In the genomic region with DNA sequence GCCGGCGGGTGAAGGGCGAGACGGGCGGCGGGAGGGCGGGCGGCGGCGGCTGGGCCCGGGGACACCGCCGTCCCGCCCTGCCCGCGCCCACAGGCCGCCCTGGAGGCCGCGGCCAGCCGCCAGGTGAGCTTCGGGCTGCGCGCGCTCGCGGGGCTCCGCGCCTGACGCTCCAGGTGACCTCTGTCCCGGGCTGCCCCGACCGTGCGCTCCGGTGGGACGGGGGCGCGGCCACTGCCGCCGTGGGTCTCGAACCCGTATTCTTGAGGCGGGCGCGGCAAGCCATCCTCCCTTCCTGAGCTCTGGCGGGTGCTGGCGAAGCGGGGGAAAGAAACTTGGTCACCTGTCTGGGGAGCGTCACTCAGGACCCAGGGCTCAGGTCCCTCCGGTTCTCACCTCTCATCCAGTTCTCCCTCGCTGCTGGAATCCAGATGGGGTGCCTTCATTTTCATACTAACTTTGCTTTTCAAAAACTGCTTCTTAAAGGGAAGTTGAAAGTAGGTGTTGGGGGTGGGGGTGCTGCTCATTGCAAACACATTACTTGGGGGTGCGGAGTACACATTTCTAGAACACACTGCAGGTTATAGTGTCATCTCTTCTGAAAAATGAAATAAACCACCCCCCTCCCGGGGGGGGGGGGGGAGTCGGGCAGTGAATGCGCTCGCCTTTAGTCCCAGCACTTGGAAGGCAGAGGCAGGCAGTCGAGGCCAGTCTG, we compare ENCODE assay signal across 8 mouse cellular contexts. TPM values are rescaled to one million over a fixed set of nuclear protein-coding genes. Genes with fewer than 3 reads are reported as not detected.
DNase-seq lines count a peak whose midpoint lies in the region; ATAC-seq and TF ChIP-seq lines count a peak whose summit lies in the region.

A gene (plus strand): TSS at position 40 of the 712 bp plus-strand sequence.
A gene (minus strand): TSS at position 452 of the 712 bp plus-strand sequence.

- TF ChIP-seq RAD21 in MEL (IDR thresholded peaks at IDR 0.05; ENCODE audit: low read depth, low read length), result no peak

- no peak for TF ChIP-seq EP300 in MEL (IDR thresholded peaks at IDR 0.05; ENCODE audit: low read depth in 1 of 2, low read length in 2 of 2)
- no peak for TF ChIP-seq EP300 in lung, postnatal 0 days (IDR thresholded peaks at IDR 0.05)

- peaks cover 0 to 5% of the 10 kb centered on the region in 2 experiments; a peak in 2 of 4 replicates for H3K4me1 ChIP-seq in MEL (ENCODE audit: control insufficient read depth in 1 of 2, insufficient read depth in 2 of 2, low read length in 2 of 2)
- peaks cover 23% of the 10 kb centered on the region for H3K4me1 ChIP-seq in forebrain, embryonic 15.5 days
- H3K4me1 ChIP-seq in lung, postnatal 0 days (ENCODE audit: insufficient read depth, low read depth, low read length), result no peaks in the 10 kb centered on the region

- H3K4me3 ChIP-seq in MEL (ENCODE audit: control insufficient read depth in 1 of 2, insufficient read depth in 1 of 2, low read depth in 2 of 2, low read length in 2 of 2), result peak within 1 kb of the TSS; percentile 87 to 98
- H3K4me3 ChIP-seq in forebrain, embryonic 15.5 days, result peak within 1 kb of the TSS; percentile 67
- H3K4me3 ChIP-seq in layer of hippocampus, adult 2 months, result peak within 1 kb of the TSS; percentile 83
- peak within 1 kb of the TSS; percentile 92 for H3K4me3 ChIP-seq in lung, postnatal 0 days (ENCODE audit: low read depth, low read length)

- DNase-seq in MEL (ENCODE audit: low read depth, low spot score), result peak; percentile 79
- peak; percentile 66 for DNase-seq in cerebellum, adult 11-12 months
- DNase-seq in heart, postnatal 25 days (ENCODE audit: low spot score), result peak; percentile 3
- peak; percentile 7 to 33 for DNase-seq in layer of hippocampus, adult 2 months (ENCODE audit: low spot score in 2 of 2)
- DNase-seq in lung, postnatal 0 days (ENCODE audit: low spot score), result peak; percentile 53
- peak; percentile 51 for DNase-seq in ovary, postnatal 36 days (ENCODE audit: low spot score)
- peak; percentile 61 for DNase-seq in urinary bladder, adult 2 months (ENCODE audit: low spot score)

- peak within 1 kb of the TSS; percentile 99 for H3K9ac ChIP-seq in MEL (ENCODE audit: control insufficient read depth, low read depth, low read length, poor library complexity, severe bottlenecking)
- H3K9ac ChIP-seq in forebrain, embryonic 15.5 days (replicated peaks), result peak within 1 kb of the TSS; percentile 85
- H3K9ac ChIP-seq in lung, postnatal 0 days (replicated peaks; ENCODE audit: low read depth), result peak within 1 kb of the TSS; percentile 89

- H3K36me3 ChIP-seq in MEL (ENCODE audit: control insufficient read depth in 1 of 2, insufficient read depth in 2 of 2, low read length in 2 of 2), result peaks cover 0 to 13% of the 10 kb centered on the region in 2 experiments; a peak in 2 of 4 replicates
- no peaks in the 10 kb centered on the region for H3K36me3 ChIP-seq in forebrain, embryonic 15.5 days
- H3K36me3 ChIP-seq in lung, postnatal 0 days (ENCODE audit: insufficient read depth, low read length), result no peaks in the 10 kb centered on the region

- TF ChIP-seq POLR2A in MEL (IDR thresholded peaks at IDR 0.05; ENCODE audit: control insufficient read depth in 1 of 2, insufficient read depth in 1 of 2, low read depth in 1 of 2, low read length in 2 of 2, poor library complexity in 1 of 2), result no peak; a peak in 2 of 4 replicates

- peak within 1 kb of the TSS; percentile 75 for H3K27ac ChIP-seq in MEL (ENCODE audit: control insufficient read depth, low read depth, low read length)
- H3K27ac ChIP-seq in forebrain, embryonic 15.5 days (replicated peaks), result peak within 1 kb of the TSS; percentile 86
- H3K27ac ChIP-seq in layer of hippocampus, adult 2 months, result peak within 1 kb of the TSS; percentile 90
- peak within 1 kb of the TSS; percentile 90 for H3K27ac ChIP-seq in lung, postnatal 0 days (ENCODE audit: low read length)

- intact Hi-C loops in heart, postnatal 25 days (cut with DNase I), result loop anchor here (1.0 to 5.0 kb wide), 2 partner anchors 51 to 141 kb away; no protein-coding TSS in a partner anchor

- H3K9me3 ChIP-seq in MEL (replicated peaks; ENCODE audit: insufficient read depth, low read length), result no peaks in the 10 kb centered on the region
- H3K9me3 ChIP-seq in forebrain, embryonic 15.5 days, result no peaks in the 10 kb centered on the region
- H3K9me3 ChIP-seq in lung, postnatal 0 days (ENCODE audit: low read length), result no peaks in the 10 kb centered on the region

- H3K4me2 ChIP-seq in forebrain, embryonic 15.5 days (replicated peaks), result peak within 1 kb of the TSS; percentile 64
- H3K4me2 ChIP-seq in lung, postnatal 0 days (replicated peaks; ENCODE audit: low read depth, low read length), result peak within 1 kb of the TSS; percentile 79

- peak; percentile 81 for ATAC-seq in forebrain, embryonic 15.5 days (replicated peaks)
- ATAC-seq in lung, postnatal 0 days, result peak; percentile 78

- TF ChIP-seq CTCF in MEL (IDR thresholded peaks at IDR 0.05 in 2 of 3, conservative IDR thresholded peaks at IDR 0.05 in 1 of 3; ENCODE audit: control insufficient read depth in 1 of 3, insufficient read depth in 1 of 3, low read depth in 2 of 3, low read length in 3 of 3, poor library complexity in 1 of 3, severe bottlenecking in 1 of 3), result no peak
- no peak for TF ChIP-seq CTCF in layer of hippocampus, adult 2 months (conservative IDR thresholded peaks at IDR 0.05)
- TF ChIP-seq CTCF in lung, postnatal 0 days (IDR thresholded peaks at IDR 0.05), result no peak

- H3K27me3 ChIP-seq in MEL (ENCODE audit: control insufficient read depth in 1 of 2, insufficient read depth in 2 of 2, low read length in 2 of 2), result no peaks in the 10 kb centered on the region
- H3K27me3 ChIP-seq in forebrain, embryonic 15.5 days, result no peaks in the 10 kb centered on the region
- no peaks in the 10 kb centered on the region for H3K27me3 ChIP-seq in lung, postnatal 0 days (replicated peaks; ENCODE audit: insufficient read depth, low read length)

- H3K79me2 ChIP-seq in MEL (ENCODE audit: control insufficient read depth, insufficient read depth, low read length, poor library complexity), result peaks cover 29% of the 10 kb centered on the region

- WGBS in forebrain, embryonic 15.5 days, result 2% methylated on average over 46 of the region's 56 CpGs
- 6% methylated on average over 15 of the region's 56 CpGs for WGBS in lung, postnatal 0 days

TF ChIP-seq in MEL, 35 proteins besides CTCF, POLR2A, EP300 and RAD21:
- TF ChIP-seq MYB (IDR thresholded peaks at IDR 0.05; ENCODE audit: low read depth, low read length), result no peak
- TF ChIP-seq TBP (IDR thresholded peaks at IDR 0.05; ENCODE audit: low read depth, low read length), result peak; percentile 42; the same call in 1 of the 2 replicates
- 0 out of 2 replicates have a peak, but pooled peaks have one; percentile 29 for TF ChIP-seq TCF12 (IDR thresholded peaks at IDR 0.05; ENCODE audit: low read depth, low read length)
- peak; percentile 36 for TF ChIP-seq SIN3A (IDR thresholded peaks at IDR 0.05; ENCODE audit: low read length)

RNA-seq across cellular contexts. Expression of the first gene that starts in this region (rescaled TPM):
- 2.3 and 2.7 TPM in 2 replicates for total RNA-seq in MEL (2012; rRNA removed)
- polyA plus RNA-seq in MEL (2012; ENCODE audit: insufficient read depth in 1 of 2, insufficient read length in 2 of 2, low read depth in 1 of 2, low replicate concordance in 2 of 2, missing spikeins in 1 of 2), result 1 to 10 TPM in 1 of 2 experiments, not detected in 1; 7.7 TPM
- 4.0 and 5.7 TPM in 2 replicates for polyA plus RNA-seq in forebrain, embryonic 15.5 days (2015; fragmentation: Nextera tagmentation; extraction: Ambion mirVana)
- total RNA-seq in heart, postnatal 25 days (2021), result 10 to 100 TPM; 14.7 to 19.0 TPM
- total RNA-seq in layer of hippocampus, adult 2 months (2021), result 10 to 100 TPM; 25.7 to 31.6 TPM
- polyA plus RNA-seq in lung, postnatal 0 days (2015; fragmentation: Nextera tagmentation; extraction: Ambion mirVana), result 4.3 and 4.9 TPM in 2 replicates
- 18.1 and 18.3 TPM in 2 replicates for polyA plus RNA-seq in urinary bladder, adult 2 months (2012; rRNA removed)

RNA-seq across cellular contexts. Expression of the second gene that starts in this region (rescaled TPM):
- total RNA-seq in MEL (2012; rRNA removed), result 121 and 126 TPM in 2 replicates
- 10 to 100 TPM in 1 of 2 experiments, not detected in 1; 85.8 TPM for polyA plus RNA-seq in MEL (2012; ENCODE audit: insufficient read depth in 1 of 2, insufficient read length in 2 of 2, low read depth in 1 of 2, low replicate concordance in 2 of 2, missing spikeins in 1 of 2)
- polyA plus RNA-seq in forebrain, embryonic 15.5 days (2015; fragmentation: Nextera tagmentation; extraction: Ambion mirVana), result 168 and 169 TPM in 2 replicates
- total RNA-seq in heart, postnatal 25 days (2021), result 10 to 100 TPM; 87.7 to 96.3 TPM
- total RNA-seq in layer of hippocampus, adult 2 months (2021), result 10 to 100 TPM; 92.5 to 96.8 TPM
- polyA plus RNA-seq in lung, postnatal 0 days (2015; fragmentation: Nextera tagmentation; extraction: Ambion mirVana), result 116 and 117 TPM in 2 replicates
- polyA plus RNA-seq in urinary bladder, adult 2 months (2012; rRNA removed), result 81.7 and 94.0 TPM in 2 replicates

Comparison
In these comparisons a context has a peak if more than half of its experiments do, and no peak if none do; other contexts are left out.
1. Peak in every context shown above with its lines: DNase-seq, ATAC-seq, H3K4me3 ChIP-seq and H3K27ac ChIP-seq.
2. DNase-seq: peak in every context shown above with its lines; median percentile 79 in MEL; 66 in cerebellum, adult 11-12 months; 61 in urinary bladder, adult 2 months; 53 in lung, postnatal 0 days; 51 in ovary, postnatal 36 days; 20 in layer of hippocampus, adult 2 months; 3 in heart, postnatal 25 days.